In genomic region chr11:70745636-70746035, GRCm38 (mm10) we compare ENCODE assay signal across 25 mouse cellular contexts. TPM values are rescaled to one million over a fixed set of nuclear protein-coding genes. Genes with fewer than 3 reads are reported as not detected.
DNase-seq lines count a peak whose midpoint lies in the region; ATAC-seq and TF ChIP-seq lines count a peak whose summit lies in the region.
"Had no signal": no experiment of that assay in that cellular context is flagged by ENCODE, and none has a peak within 500 bp of the region (broad histone marks: within the 10 kb centered on the region; RNA-seq: fewer than 3 reads in every experiment).

No protein-coding gene starts in this region.

- peaks cover 28% of the 10 kb centered on the region for H3K4me1 ChIP-seq in liver, adult 2 months (ENCODE audit: control insufficient read depth, insufficient read depth, low read length)
- no peaks in the 10 kb centered on the region for H3K4me1 ChIP-seq in liver, embryonic 12.5 days
- no peaks in the 10 kb centered on the region for H3K4me1 ChIP-seq in intestine, postnatal 0 days (replicated peaks; ENCODE audit: control insufficient read depth, insufficient read depth, low read length)
- H3K4me1 ChIP-seq: embryonic facial prominence, embryonic 12.5 days; forebrain, embryonic 13.5 days; forebrain, embryonic 15.5 days had no signal

- H3K36me3 ChIP-seq in liver, adult 2 months (ENCODE audit: control insufficient read depth, insufficient read depth, low read length): no peaks in the 10 kb centered on the region
- H3K36me3 ChIP-seq in liver, embryonic 12.5 days: no peaks in the 10 kb centered on the region
- no peaks in the 10 kb centered on the region for H3K36me3 ChIP-seq in intestine, postnatal 0 days (ENCODE audit: control insufficient read depth, insufficient read depth)
- H3K36me3 ChIP-seq: embryonic facial prominence, embryonic 10.5 days; embryonic facial prominence, embryonic 12.5 days; forebrain, embryonic 15.5 days; G1E had no signal

- DNase-seq in liver, adult 2 months (ENCODE audit: extremely low read depth, low read depth, low spot score): peak; percentile 66
- peak; percentile 67 for DNase-seq in yolk sac, embryonic 10.5 days (ENCODE audit: low spot score)
- no peak for DNase-seq in cerebellum, postnatal 36 days
- DNase-seq: adrenal gland, adult 8-10 months; adrenal gland, postnatal 14 days; adrenal gland, postnatal 36 days; B cell, adult 2 months; cerebellum, adult 11 months; cerebellum, adult 18-20 months; cerebellum, adult 8-10 months; cerebellum, adult 9-11 months; cerebellum, postnatal 14 days; forebrain, postnatal 0 days had no signal

- H3K27me3 ChIP-seq in liver, adult 2 months (ENCODE audit: control insufficient read depth, insufficient read depth, low read length): no peaks in the 10 kb centered on the region
- peaks cover 3% of the 10 kb centered on the region; the same call in 1 of the 2 replicates for H3K27me3 ChIP-seq in liver, embryonic 12.5 days (replicated peaks)
- H3K27me3 ChIP-seq in intestine, postnatal 0 days (replicated peaks; ENCODE audit: control insufficient read depth, insufficient read depth, low read length): no peaks in the 10 kb centered on the region
- H3K27me3 ChIP-seq: CH12.LX; embryonic facial prominence, embryonic 12.5 days; forebrain, embryonic 13.5 days; forebrain, embryonic 15.5 days had no signal

- no peaks in the 10 kb centered on the region for H3K79me2 ChIP-seq in liver, adult 2 months (ENCODE audit: control insufficient read depth, insufficient read depth, low read length)

- peak overlapping the region; percentile 1; the same call in 1 of the 2 replicates for H3K27ac ChIP-seq in liver, adult 2 months (replicated peaks; ENCODE audit: insufficient read depth, low read depth, low read length)
- H3K27ac ChIP-seq in liver, embryonic 12.5 days: no peak overlapping the region
- 0 out of 2 replicates have a peak overlapping the region, but pooled peaks have one; percentile 21 for H3K27ac ChIP-seq in intestine, postnatal 0 days (ENCODE audit: low read depth, low read length)
- H3K27ac ChIP-seq: embryonic facial prominence, embryonic 10.5 days; embryonic facial prominence, embryonic 12.5 days; forebrain, embryonic 13.5 days; forebrain, embryonic 15.5 days had no signal

- H3K9ac ChIP-seq in liver, adult 2 months (ENCODE audit: low read depth, low read length): no peak overlapping the region
- H3K9ac ChIP-seq in liver, embryonic 12.5 days: no peak overlapping the region
- no peak overlapping the region for H3K9ac ChIP-seq in intestine, postnatal 0 days (ENCODE audit: low read depth, low read length)
- H3K9ac ChIP-seq: embryonic facial prominence, embryonic 12.5 days; forebrain, embryonic 13.5 days; forebrain, embryonic 15.5 days; forebrain, postnatal 0 days had no signal

- TF ChIP-seq POLR2A in liver, adult 2 months (IDR thresholded peaks at IDR 0.05; ENCODE audit: extremely low read depth, insufficient read depth, low read length): no peak

- no peak overlapping the region for H3K4me3 ChIP-seq in liver, adult 2 months (ENCODE audit: insufficient read depth, low read depth, low read length)
- no peak overlapping the region for H3K4me3 ChIP-seq in liver, embryonic 12.5 days
- H3K4me3 ChIP-seq in intestine, postnatal 0 days (ENCODE audit: low read depth, low read length): no peak overlapping the region
- H3K4me3 ChIP-seq: embryonic facial prominence, embryonic 10.5 days; embryonic facial prominence, embryonic 12.5 days; forebrain, embryonic 13.5 days; forebrain, embryonic 15.5 days had no signal

- no peak overlapping the region for H3K4me2 ChIP-seq in liver, embryonic 12.5 days
- no peak overlapping the region for H3K4me2 ChIP-seq in intestine, postnatal 0 days (replicated peaks; ENCODE audit: low read depth)
- H3K4me2 ChIP-seq: embryonic facial prominence, embryonic 12.5 days; forebrain, embryonic 13.5 days; forebrain, embryonic 15.5 days had no signal

- 0 out of 2 replicates have a peak, but pooled peaks cover 3% of the 10 kb centered on the region for H3K9me3 ChIP-seq in liver, embryonic 12.5 days (replicated peaks)
- no peaks in the 10 kb centered on the region for H3K9me3 ChIP-seq in intestine, postnatal 0 days (ENCODE audit: control insufficient read depth)
- H3K9me3 ChIP-seq: embryonic facial prominence, embryonic 10.5 days; embryonic facial prominence, embryonic 12.5 days; forebrain, embryonic 13.5 days; forebrain, embryonic 15.5 days had no signal

- no peak for TF ChIP-seq CTCF in liver, adult 2 months (IDR thresholded peaks at IDR 0.05; ENCODE audit: low read depth, low read length)
- TF ChIP-seq CTCF in intestine, postnatal 0 days (IDR thresholded peaks at IDR 0.05; ENCODE audit: low read depth): no peak

- 39% methylated on average over 7 of the region's 7 CpGs for WGBS in liver, adult 2 months
- 52% methylated on average over 7 of the region's 7 CpGs for WGBS in liver, embryonic 12.5 days (ENCODE audit: insufficient replicate concordance)
- WGBS in intestine, postnatal 0 days: 35% methylated on average over 7 of the region's 7 CpGs

- no peak for ATAC-seq in liver, embryonic 12.5 days
- 0 out of 2 replicates have a peak, but pooled peaks have one; percentile 23 for ATAC-seq in intestine, postnatal 0 days
- no peak for ATAC-seq in cerebellum, adult (ENCODE audit: insufficient number of reproducible peaks, low FRiP score, low TSS enrichment)
- ATAC-seq: activated CD4-positive, CD25-positive, alpha-beta regulatory T cell, adult 4 months; CD4-positive, CD25-positive, alpha-beta regulatory T cell, adult 4 months; forebrain, embryonic 13.5 days; forebrain, embryonic 15.5 days; forebrain, postnatal 0 days; Patski had no signal

RNA-seq across cellular contexts. Expression of gene Zfp3, which starts 18.4 kb away (rescaled TPM):
- 1.8 and 1.9 TPM in 2 replicates for total RNA-seq in liver, adult 2 months (2014; rRNA removed)
- polyA plus RNA-seq in liver, adult 2 months (2012; rRNA removed): 0.47 and 0.87 TPM in 2 replicates
- 1.9 and 2.2 TPM in 2 replicates for polyA plus RNA-seq in liver, embryonic 12.5 days (2016; fragmentation: Nextera tagmentation; extraction: Ambion mirVana)
- polyA plus RNA-seq in intestine, postnatal 0 days (2015; fragmentation: Nextera tagmentation; extraction: Ambion mirVana): 4.4 and 5.0 TPM in 2 replicates

RNA-seq across cellular contexts. Expression of gene Kif1c, which starts 45.3 kb away (rescaled TPM):
- 50.8 and 60.9 TPM in 2 replicates for total RNA-seq in liver, adult 2 months (2014; rRNA removed)
- 75.6 and 93.7 TPM in 2 replicates for polyA plus RNA-seq in liver, adult 2 months (2012; rRNA removed)
- polyA plus RNA-seq in liver, embryonic 12.5 days (2016; fragmentation: Nextera tagmentation; extraction: Ambion mirVana): 1.0 and 1.1 TPM in 2 replicates
- polyA plus RNA-seq in intestine, postnatal 0 days (2015; fragmentation: Nextera tagmentation; extraction: Ambion mirVana): 4.4 and 5.4 TPM in 2 replicates

RNA-seq across cellular contexts. Expression of gene Inca1, which starts 45.7 kb away (rescaled TPM):
- total RNA-seq in liver, adult 2 months (2014; rRNA removed): 14.1 and 18.4 TPM in 2 replicates
- polyA plus RNA-seq in liver, adult 2 months (2012; rRNA removed): 19.5 and 29.9 TPM in 2 replicates
- polyA plus RNA-seq in liver, embryonic 12.5 days (2016; fragmentation: Nextera tagmentation; extraction: Ambion mirVana): 0.41 and 0.97 TPM in 2 replicates
- 2.8 and 3.3 TPM in 2 replicates for polyA plus RNA-seq in intestine, postnatal 0 days (2015; fragmentation: Nextera tagmentation; extraction: Ambion mirVana)

RNA-seq across cellular contexts. Expression of gene Camta2, which starts 57.7 kb away (rescaled TPM):
- total RNA-seq in liver, adult 2 months (2014; rRNA removed): 2.3 and 3.0 TPM in 2 replicates
- 14.7 and 16.9 TPM in 2 replicates for polyA plus RNA-seq in liver, adult 2 months (2012; rRNA removed)
- 6.1 and 6.4 TPM in 2 replicates for polyA plus RNA-seq in liver, embryonic 12.5 days (2016; fragmentation: Nextera tagmentation; extraction: Ambion mirVana)
- 11.7 and 12.3 TPM in 2 replicates for polyA plus RNA-seq in intestine, postnatal 0 days (2015; fragmentation: Nextera tagmentation; extraction: Ambion mirVana)

Comparison
In these comparisons a context has a peak if more than half of its experiments do, and no peak if none do; other contexts are left out.
1. RNA of gene Kif1c, which starts 45.3 kb away (polyA plus RNA-seq): 75.6 to 93.7 TPM in liver, adult 2 months; 4.4 to 5.4 TPM in intestine, postnatal 0 days and 1.0 to 1.1 TPM in liver, embryonic 12.5 days; every median in the first group is over 10 times any median in the second.
2. DNase-seq: peak in liver, adult 2 months (single experiment) and yolk sac, embryonic 10.5 days (single experiment); none in cerebellum, postnatal 36 days (0 of 2).